Mouse (Mus musculus) myocyte (in vitro differentiated cells): ENCODE measurements at regions not wholly inside any gene's neighbourhood (a gene's known extent, or its start where the extent isn't known, plus 50 kb on each side); places are given as distances from the start of the nearest gene placed in this dataset.

Experiments
- CEBPB ChIP-seq: IDR thresholded peaks from 2 replicates; pipeline ENCODE4 v1.6.1; 2011; ENCODE audit warnings: mild to moderate bottlenecking, moderate library complexity; ENCODE audit not compliant: poor library complexity, insufficient read depth, severe bottlenecking
- E2F4 ChIP-seq: IDR thresholded peaks from one replicate; pipeline ENCODE4 v1.6.1; 2011; ENCODE audit warnings: mild to moderate bottlenecking, control low read depth, moderate library complexity; ENCODE audit not compliant: insufficient read depth
- MAX ChIP-seq: IDR thresholded peaks from one replicate; pipeline ENCODE4 v1.6.1; 2011; ENCODE audit warnings: low read depth, mild to moderate bottlenecking, control low read depth
- MYOD1 ChIP-seq, 3 experiments: IDR thresholded peaks; one replicate each; pipeline ENCODE4 v1.6.1; 2011; ENCODE audit warnings: control low read depth in 2 of 3, low read depth in 2 of 3, mild to moderate bottlenecking in 2 of 3, moderate library complexity in 1 of 3; ENCODE audit not compliant: insufficient read length in 2 of 3, control insufficient read depth in 1 of 3
- MYOG ChIP-seq, 3 experiments: IDR thresholded peaks; one replicate each; pipeline ENCODE4 v1.6.1; 2011; ENCODE audit warnings: control low read depth in 2 of 3, low read depth in 2 of 3, mild to moderate bottlenecking in 2 of 3; ENCODE audit not compliant: insufficient read length in 2 of 3, control insufficient read depth in 1 of 3, insufficient read depth in 1 of 3
- POLR2A ChIP-seq: IDR thresholded peaks from one replicate; pipeline ENCODE4 v1.6.1; 2011; ENCODE audit warnings: low read depth, mild to moderate bottlenecking, control low read depth, moderate library complexity; ENCODE audit not compliant: insufficient read length
- TCF12 ChIP-seq: IDR thresholded peaks from one replicate; pipeline ENCODE4 v1.6.1; 2011; ENCODE audit warnings: mild to moderate bottlenecking, control low read depth; ENCODE audit not compliant: poor library complexity, insufficient read depth, severe bottlenecking

GRCm38 (mm10) chr1:119304470-119304980, 117.5 kb downstream of the Inhbb start:
- TF ChIP-seq POLR2A: no peak
- no peak for TF ChIP-seq MYOD1 (IDR thresholded peaks at IDR 0.05; ENCODE audit: control insufficient read depth in 1 of 3, insufficient read length in 2 of 3, low read depth in 2 of 3)
- TF ChIP-seq E2F4: no peak
- no peak for TF ChIP-seq MAX
- TF ChIP-seq TCF12: no peak
- TF ChIP-seq MYOG (IDR thresholded peaks at IDR 0.05; ENCODE audit: control insufficient read depth in 1 of 3, insufficient read depth in 1 of 3, insufficient read length in 2 of 3, low read depth in 2 of 3): no peak
- no peak for TF ChIP-seq CEBPB
